Mouse (Mus musculus) hindbrain, embryonic 11.5 days (tissue): Measurements from ENCODE around the gene Gm21627. TPM values are rescaled to one million over a fixed set of nuclear protein-coding genes. Genes with fewer than 3 reads are reported as not detected.
"Not testable (repeated sequence)": the region's sequence is repeated elsewhere in the genome, so short reads cannot be mapped to it uniquely, and the experiment has no call there.

ENCODE experiments used
- ATAC-seq: fragments of 200-750 bp; cut with Nextera tagmentation; 2 replicates; pipeline ENCODE4 v1.8.0; 2017; ENCODE audit warnings: mild to moderate bottlenecking, moderate TSS enrichment, moderate library complexity; ENCODE audit not compliant: low FRiP score
- DNase-seq: peaks from one replicate; pipeline ENCODE4 v3.0.0-alpha.2; 2015; ENCODE audit warnings: low spot score
- H3K27ac ChIP-seq: fragments of 300-500 bp; sonication (generic); 2 replicates; pipeline ENCODE4 v1.5.1; 2014; ENCODE audit warnings: mild to moderate bottlenecking, low read depth, low read length
- H3K27me3 ChIP-seq: fragments of 300-500 bp; sonication (generic); 2 replicates; pipeline ENCODE4 v1.6.1; 2014; ENCODE audit warnings: mild to moderate bottlenecking, low read length, moderate library complexity, mixed read lengths; ENCODE audit not compliant: control insufficient read depth, insufficient read depth
- H3K36me3 ChIP-seq: fragments of 300-500 bp; sonication (generic); 2 replicates; pipeline ENCODE4 v1.6.1; 2014; ENCODE audit warnings: mild to moderate bottlenecking, low read length, moderate library complexity, mixed read lengths; ENCODE audit not compliant: control insufficient read depth, insufficient read depth
- H3K4me1 ChIP-seq: fragments of 300-500 bp; sonication (generic); replicated peaks from 2 replicates; pipeline ENCODE4 v1.6.1; 2014; ENCODE audit warnings: low read length, mixed read lengths; ENCODE audit not compliant: control insufficient read depth, insufficient read depth
- H3K4me2 ChIP-seq: fragments of 300-500 bp; sonication (generic); replicated peaks from 2 replicates; pipeline ENCODE4 v1.6.1; 2014; ENCODE audit warnings: mild to moderate bottlenecking, low read depth, low read length
- H3K4me3 ChIP-seq: fragments of 300-500 bp; sonication (generic); 2 replicates; pipeline ENCODE4 v1.5.1; 2014; ENCODE audit warnings: low read depth, low read length
- H3K9ac ChIP-seq: fragments of 300-500 bp; sonication (generic); 2 replicates; pipeline ENCODE4 v1.6.1; 2014; ENCODE audit warnings: low read depth, low read length
- H3K9me3 ChIP-seq: fragments of 300-500 bp; sonication (generic); 2 replicates; pipeline ENCODE4 v1.6.1; 2016; ENCODE audit warnings: low read length; ENCODE audit not compliant: control insufficient read depth
- WGBS: fragments of 180-500 bp; shearing (Covaris S2); extraction: QIAGEN DNeasy Blood & Tissue Kit; methylation state at CpG from one replicate; pipeline ENCODE4 v1.1.7; 2014; 5-methylcytosine and 5-hydroxymethylcytosine counted together
- polyA plus RNA-seq: library from polyadenylated mRNA; unstranded; fragments of >200 nt; fragmentation: Nextera tagmentation; extraction: Ambion mirVana; gene quantifications from 2 replicates; pipeline ENCODE4 v1.2.1, GENCODE M21; 2014

Gm21627 gene
- polyA plus RNA-seq = not detected in 2 replicates

GRCm38 (mm10) chrY:63228127-63228526, at the start of gene Gm21627:
Gene Gm21627 (plus strand): TSS chrY:63228427.
- H3K9ac ChIP-seq, H3K27me3 ChIP-seq, H3K9me3 ChIP-seq, H3K4me3 ChIP-seq, H3K4me2 ChIP-seq, DNase-seq, H3K36me3 ChIP-seq, H3K27ac ChIP-seq, H3K4me1 ChIP-seq, ATAC-seq: not testable (repeated sequence)
- WGBS = no CpG with 5 or more reads among the region's 6 CpGs
